Mouse (Mus musculus): ENCODE measurements around the gene Stk11ip. TPM values are rescaled to one million over a fixed set of nuclear protein-coding genes. Genes with fewer than 3 reads are reported as not detected.
A peak's percentile ranks its signal among the peaks of the same experiment; 100 is the strongest.

Gene Stk11ip
- polyA plus RNA-seq, 1 experiment from 2014 or later, result 9.1 TPM

DNA sequence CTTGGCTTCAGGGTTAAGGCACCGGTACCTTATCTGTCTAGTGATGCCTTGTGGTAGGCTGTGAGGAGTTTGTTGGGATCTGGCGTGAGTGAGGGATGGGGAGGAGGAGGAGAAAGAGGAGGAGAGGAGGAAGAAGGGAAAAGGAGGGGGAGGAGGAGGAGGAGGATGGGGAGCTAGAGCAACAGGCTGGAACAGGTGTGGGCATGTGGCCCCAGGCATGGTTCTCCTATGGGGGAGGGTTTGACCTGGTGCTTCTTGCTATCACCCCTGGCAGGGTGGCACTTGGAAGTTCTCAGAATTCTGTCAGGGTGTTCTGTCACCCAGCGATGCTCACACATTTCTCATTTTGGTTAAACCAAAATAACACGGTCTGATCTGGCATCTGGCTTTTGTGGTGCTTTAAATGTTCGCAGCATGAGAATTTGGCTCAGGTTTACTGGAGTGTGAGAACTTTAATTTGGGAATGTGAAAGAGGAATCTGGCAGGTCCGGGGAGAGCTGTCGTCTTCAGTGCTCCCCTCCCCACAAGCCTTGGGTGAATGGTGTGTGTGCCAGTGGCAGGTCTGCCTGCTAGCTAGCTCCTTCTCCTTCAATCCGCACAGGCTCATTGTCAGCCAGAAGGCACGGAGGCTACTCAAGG is 34.9 kb downstream of the Stk11ip start:
- ATAC-seq (replicated peaks; ENCODE audit: insufficient number of reproducible peaks, low FRiP score, low TSS enrichment), result no peak
- WGBS (ENCODE audit: insufficient replicate concordance), result 77% methylated on average over 9 of the region's 9 CpGs
- Histone ChIP-seq H3K4me3 (ENCODE audit: low read depth, low read length) (no peak overlapping the region), H3K36me3 (ENCODE audit: control insufficient read depth, insufficient read depth, low read length) (peaks cover 14% of the 10 kb centered on the region), H3K27ac (ENCODE audit: low read depth, low read length) (no peak overlapping the region), H3K4me1 (ENCODE audit: control insufficient read depth, insufficient read depth, low read length) (peaks cover 17% of the 10 kb centered on the region), H3K4me2 (no peak overlapping the region), H3K9me3 (replicated peaks; ENCODE audit: control insufficient read depth, low read length) (no peaks in the 10 kb centered on the region), H3K9ac (ENCODE audit: low read depth, low read length) (no peak overlapping the region), H3K27me3 (ENCODE audit: control insufficient read depth, insufficient read depth, low read length) (no peaks in the 10 kb centered on the region)

DNA sequence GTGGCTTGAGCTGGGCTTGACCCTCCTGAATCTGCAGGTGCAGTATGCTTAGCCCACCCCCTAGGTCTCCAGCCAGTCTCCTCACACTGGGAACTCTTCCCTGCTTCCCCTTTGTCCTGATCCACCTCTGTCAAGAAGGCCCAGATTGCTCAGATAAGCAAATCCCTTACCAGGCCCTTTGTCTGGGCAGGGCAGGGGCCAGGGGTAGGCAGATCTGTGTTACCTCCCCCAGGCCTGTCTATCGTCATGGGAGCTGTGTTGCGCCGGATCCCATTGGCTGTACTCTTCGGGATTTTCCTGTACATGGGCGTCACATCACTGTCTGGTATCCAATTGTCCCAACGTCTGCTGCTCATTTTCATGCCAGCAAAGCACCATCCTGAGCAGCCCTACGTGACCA is 35.7 kb downstream of the Stk11ip start:
- no peak for ATAC-seq (replicated peaks; ENCODE audit: insufficient number of reproducible peaks, low FRiP score, low TSS enrichment)
- Histone ChIP-seq H3K27me3 (ENCODE audit: control insufficient read depth, insufficient read depth, low read length) (no peaks in the 10 kb centered on the region), H3K9me3 (replicated peaks; ENCODE audit: control insufficient read depth, low read length) (no peaks in the 10 kb centered on the region), H3K4me1 (ENCODE audit: control insufficient read depth, insufficient read depth, low read length) (peaks cover 17% of the 10 kb centered on the region), H3K4me3 (ENCODE audit: low read depth, low read length) (no peak overlapping the region), H3K9ac (ENCODE audit: low read depth, low read length) (no peak overlapping the region), H3K36me3 (ENCODE audit: control insufficient read depth, insufficient read depth, low read length) (peaks cover 12% of the 10 kb centered on the region), H3K27ac (ENCODE audit: low read depth, low read length) (no peak overlapping the region), H3K4me2 (no peak overlapping the region)
- WGBS (ENCODE audit: insufficient replicate concordance), result 88% methylated on average over 7 of the region's 7 CpGs

DNA sequence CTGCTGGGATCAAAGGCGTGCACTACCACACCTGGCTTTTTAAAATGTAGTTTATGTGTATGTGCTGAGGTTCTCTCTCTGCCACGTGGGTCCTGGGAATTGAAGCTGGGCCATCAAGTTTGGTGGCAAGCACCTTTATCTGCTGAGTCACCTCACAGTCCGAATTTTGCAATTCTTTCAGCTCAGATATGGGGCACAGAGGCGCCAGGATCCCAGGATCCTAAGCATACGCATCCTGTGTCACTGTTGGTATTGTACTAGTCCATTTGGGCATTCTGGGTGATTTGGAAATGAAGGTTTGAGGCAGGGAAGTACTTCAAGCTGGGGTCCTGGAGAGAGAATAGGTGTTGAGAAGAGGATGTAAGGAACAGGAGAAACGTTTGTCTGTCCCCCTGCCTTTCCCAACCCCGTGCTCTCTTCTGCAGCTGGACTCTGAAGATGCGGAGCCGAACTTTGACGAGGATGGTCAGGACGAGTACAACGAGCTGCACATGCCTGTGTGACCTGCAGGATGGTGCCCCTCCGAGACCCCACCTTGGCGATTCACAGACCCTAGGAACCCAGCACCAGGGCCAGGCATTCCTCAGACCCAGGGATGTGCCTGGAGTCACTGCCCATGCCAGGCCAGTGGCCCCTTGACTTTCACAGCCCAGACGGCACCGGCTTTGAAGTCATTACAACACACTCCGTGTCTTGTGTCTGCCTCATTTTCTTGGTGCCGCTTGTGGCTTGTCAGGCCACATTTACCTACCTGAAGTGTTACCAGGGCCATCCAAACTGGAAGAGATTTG is 37.3 kb downstream of the Stk11ip start:
- Histone ChIP-seq H3K4me3 (ENCODE audit: low read depth, low read length) (no peak overlapping the region), H3K4me1 (ENCODE audit: control insufficient read depth, insufficient read depth, low read length) (peaks cover 17% of the 10 kb centered on the region), H3K36me3 (ENCODE audit: control insufficient read depth, insufficient read depth, low read length) (peaks cover 8% of the 10 kb centered on the region; the same call in 1 of the 2 replicates), H3K9me3 (replicated peaks; ENCODE audit: control insufficient read depth, low read length) (no peaks in the 10 kb centered on the region), H3K27me3 (ENCODE audit: control insufficient read depth, insufficient read depth, low read length) (no peaks in the 10 kb centered on the region), H3K4me2 (peak overlapping the region; percentile 51), H3K9ac (ENCODE audit: low read depth, low read length) (peak overlapping the region; percentile 53), H3K27ac (ENCODE audit: low read depth, low read length) (peak overlapping the region; percentile 91)
- no peak for ATAC-seq (replicated peaks; ENCODE audit: insufficient number of reproducible peaks, low FRiP score, low TSS enrichment)
- WGBS (ENCODE audit: insufficient replicate concordance), result 75% methylated on average over 18 of the region's 18 CpGs

DNA sequence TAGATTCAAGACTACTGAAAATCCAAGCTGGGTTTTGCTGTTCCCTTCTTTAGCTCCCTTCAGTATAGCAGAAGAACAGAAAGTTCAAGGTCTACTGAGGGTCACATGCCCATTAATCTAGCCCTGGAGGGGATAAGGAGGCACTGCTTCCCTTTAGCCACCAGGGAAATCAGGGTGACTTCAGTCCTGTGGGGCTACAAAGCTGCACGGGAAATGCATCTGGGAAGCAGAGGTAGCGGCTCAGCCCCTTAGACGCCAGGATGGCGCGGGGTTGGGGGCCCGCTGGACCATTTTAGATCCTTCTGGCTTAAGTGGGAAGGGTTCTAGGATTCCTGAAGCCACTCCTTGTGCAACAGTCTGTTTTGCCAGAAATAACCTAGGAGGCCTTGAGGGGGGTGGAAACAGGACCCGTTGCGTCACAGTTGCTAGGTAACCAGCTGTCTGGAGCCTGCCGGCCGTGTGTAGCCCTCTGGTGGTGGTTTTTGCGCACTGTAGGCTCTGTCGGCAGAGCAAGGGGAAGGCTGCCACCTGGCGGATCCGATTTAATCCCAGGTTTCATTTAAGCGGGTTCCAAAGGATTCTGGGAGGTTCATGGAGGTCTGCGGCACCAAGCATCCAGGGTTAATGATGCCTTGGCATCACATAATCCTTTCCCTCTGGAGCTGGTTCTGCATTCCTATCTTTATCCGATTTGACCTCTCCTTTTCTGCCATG is 38.0 kb downstream of the Stk11ip start:
- Histone ChIP-seq H3K36me3 (ENCODE audit: control insufficient read depth, insufficient read depth, low read length) (peaks cover 7% of the 10 kb centered on the region; the same call in 1 of the 2 replicates), H3K27me3 (ENCODE audit: control insufficient read depth, insufficient read depth, low read length) (no peaks in the 10 kb centered on the region), H3K27ac (ENCODE audit: low read depth, low read length) (peak overlapping the region; percentile 91), H3K4me2 (peak overlapping the region; percentile 51), H3K9ac (ENCODE audit: low read depth, low read length) (peak overlapping the region; percentile 53), H3K9me3 (replicated peaks; ENCODE audit: control insufficient read depth, low read length) (no peaks in the 10 kb centered on the region), H3K4me3 (ENCODE audit: low read depth, low read length) (no peak overlapping the region), H3K4me1 (ENCODE audit: control insufficient read depth, insufficient read depth, low read length) (peaks cover 17% of the 10 kb centered on the region)
- ATAC-seq (replicated peaks; ENCODE audit: insufficient number of reproducible peaks, low FRiP score, low TSS enrichment), result peak; percentile 78
- WGBS (ENCODE audit: insufficient replicate concordance), result 6% methylated on average over 17 of the region's 17 CpGs

DNA sequence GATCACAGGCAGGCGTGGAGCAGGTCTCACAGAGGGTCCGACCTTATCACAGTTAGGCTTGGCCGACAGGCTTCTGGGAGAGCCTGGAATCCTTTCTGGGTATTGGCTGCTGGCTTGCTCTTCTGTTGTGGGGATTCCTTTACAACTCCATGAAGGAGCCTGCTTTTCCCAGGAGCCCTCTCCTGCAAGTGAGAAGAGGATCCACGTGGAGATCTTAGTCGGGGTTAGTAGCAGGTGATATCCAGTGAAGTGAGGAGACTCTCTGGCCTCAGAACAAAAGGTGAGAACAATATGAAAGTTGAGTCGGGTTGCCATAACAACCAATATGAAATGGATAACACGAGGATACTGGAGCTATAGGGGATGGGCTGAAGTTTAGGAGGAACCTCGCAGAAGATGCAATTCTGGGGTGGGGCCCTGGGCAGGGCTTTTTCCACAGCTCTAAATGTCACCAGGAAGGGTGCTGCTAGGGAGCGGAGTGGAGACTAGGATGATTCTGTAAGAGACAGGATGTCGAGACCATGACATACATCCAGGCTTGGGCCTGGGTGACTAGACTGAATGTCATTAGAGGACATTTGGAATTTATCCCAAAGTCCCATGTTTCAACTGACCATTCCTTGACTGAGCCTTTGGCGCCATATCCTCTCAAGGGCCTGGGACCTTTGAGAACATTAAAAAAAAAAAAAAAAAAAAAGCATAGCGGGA is 39.0 kb downstream of the Stk11ip start:
- Histone ChIP-seq H3K9ac (ENCODE audit: low read depth, low read length) (no peak overlapping the region), H3K4me2 (no peak overlapping the region)
- WGBS (ENCODE audit: insufficient replicate concordance), result 65% methylated on average over 12 of the region's 12 CpGs

DNA sequence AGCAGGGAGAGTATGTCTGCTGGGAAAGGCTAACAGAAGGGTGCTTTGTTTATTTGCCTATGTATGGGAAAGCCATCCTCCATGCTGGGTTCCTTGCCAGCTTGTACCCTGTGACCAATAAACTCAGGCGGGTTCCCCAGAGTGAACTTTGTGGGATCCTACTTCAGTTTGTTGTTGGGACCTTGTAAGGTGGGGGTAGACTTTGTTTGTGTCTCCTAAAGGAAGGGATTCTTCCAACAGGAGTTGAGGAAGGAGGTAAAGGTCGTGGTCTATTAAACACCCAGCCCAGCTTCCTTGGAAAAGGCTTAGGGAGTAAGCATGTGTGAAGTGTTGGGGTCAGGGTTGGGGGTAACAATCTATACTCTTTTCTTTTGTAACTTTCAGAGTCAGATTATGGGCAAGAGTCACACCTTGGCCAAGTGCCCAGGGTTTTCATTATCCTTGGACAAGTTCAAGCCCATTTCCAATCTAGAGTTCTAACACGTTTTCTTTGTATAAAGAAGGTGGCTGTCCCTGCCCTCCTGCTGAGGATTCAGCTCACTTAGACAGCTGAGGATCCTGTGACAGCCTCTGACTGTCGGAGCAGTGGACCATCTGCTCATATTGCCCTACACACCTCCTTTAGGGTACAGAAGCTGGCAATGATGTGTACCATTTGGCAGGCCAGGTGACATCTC is 40.0 kb downstream of the Stk11ip start:
- Histone ChIP-seq H3K27ac (ENCODE audit: low read depth, low read length) (no peak overlapping the region), H3K4me2 (no peak overlapping the region), H3K4me1 (ENCODE audit: control insufficient read depth, insufficient read depth, low read length) (peaks cover 24% of the 10 kb centered on the region), H3K9me3 (replicated peaks; ENCODE audit: control insufficient read depth, low read length) (no peaks in the 10 kb centered on the region), H3K27me3 (ENCODE audit: control insufficient read depth, insufficient read depth, low read length) (no peaks in the 10 kb centered on the region), H3K4me3 (ENCODE audit: low read depth, low read length) (no peak overlapping the region), H3K9ac (ENCODE audit: low read depth, low read length) (no peak overlapping the region), H3K36me3 (ENCODE audit: control insufficient read depth, insufficient read depth, low read length) (peaks cover 5% of the 10 kb centered on the region; the same call in 1 of the 2 replicates)
- ATAC-seq (replicated peaks; ENCODE audit: insufficient number of reproducible peaks, low FRiP score, low TSS enrichment), result no peak
- WGBS (ENCODE audit: insufficient replicate concordance), result 41% methylated on average over 4 of the region's 4 CpGs

More for the DNA sequence above, 39.0 kb downstream of the Stk11ip start:
- no peak overlapping the region for H3K27ac ChIP-seq (ENCODE audit: low read depth, low read length)
- peaks cover 5% of the 10 kb centered on the region; the same call in 1 of the 2 replicates for H3K36me3 ChIP-seq (ENCODE audit: control insufficient read depth, insufficient read depth, low read length)
- H3K9me3 ChIP-seq (replicated peaks; ENCODE audit: control insufficient read depth, low read length), result no peaks in the 10 kb centered on the region
- H3K27me3 ChIP-seq (ENCODE audit: control insufficient read depth, insufficient read depth, low read length), result no peaks in the 10 kb centered on the region
- no peak overlapping the region for H3K4me3 ChIP-seq (ENCODE audit: low read depth, low read length)
- H3K4me1 ChIP-seq (ENCODE audit: control insufficient read depth, insufficient read depth, low read length), result peaks cover 20% of the 10 kb centered on the region
- ATAC-seq (replicated peaks; ENCODE audit: insufficient number of reproducible peaks, low FRiP score, low TSS enrichment), result no peak

DNA sequence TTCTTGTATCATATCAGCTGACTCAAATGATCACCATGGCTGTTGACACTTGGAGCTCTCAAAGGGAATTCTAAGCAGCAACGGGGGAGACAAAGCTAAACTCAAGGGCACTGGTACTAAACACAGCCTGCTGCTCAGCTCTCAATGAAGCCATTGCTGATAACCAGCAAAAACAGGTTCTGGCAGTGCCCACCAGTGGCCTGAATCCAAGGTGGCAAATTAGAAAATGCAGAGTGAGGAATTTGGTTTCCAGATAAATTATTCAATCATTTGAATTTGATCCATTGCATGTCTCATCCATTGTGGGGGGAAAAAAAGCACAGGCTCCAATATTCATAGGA is 40.5 kb downstream of the Stk11ip start:
- H3K27ac ChIP-seq (ENCODE audit: low read depth, low read length), result no peak overlapping the region
- H3K4me3 ChIP-seq (ENCODE audit: low read depth, low read length), result no peak overlapping the region
- H3K9me3 ChIP-seq (replicated peaks; ENCODE audit: control insufficient read depth, low read length), result no peaks in the 10 kb centered on the region
- 32% methylated on average over 1 of the region's 1 CpGs for WGBS (ENCODE audit: insufficient replicate concordance)
- no peak for ATAC-seq (replicated peaks; ENCODE audit: insufficient number of reproducible peaks, low FRiP score, low TSS enrichment)
- H3K27me3 ChIP-seq (ENCODE audit: control insufficient read depth, insufficient read depth, low read length), result no peaks in the 10 kb centered on the region
- peaks cover 2% of the 10 kb centered on the region; the same call in 1 of the 2 replicates for H3K36me3 ChIP-seq (ENCODE audit: control insufficient read depth, insufficient read depth, low read length)
- peaks cover 23% of the 10 kb centered on the region for H3K4me1 ChIP-seq (ENCODE audit: control insufficient read depth, insufficient read depth, low read length)
- no peak overlapping the region for H3K4me2 ChIP-seq
- H3K9ac ChIP-seq (ENCODE audit: low read depth, low read length), result no peak overlapping the region

DNA sequence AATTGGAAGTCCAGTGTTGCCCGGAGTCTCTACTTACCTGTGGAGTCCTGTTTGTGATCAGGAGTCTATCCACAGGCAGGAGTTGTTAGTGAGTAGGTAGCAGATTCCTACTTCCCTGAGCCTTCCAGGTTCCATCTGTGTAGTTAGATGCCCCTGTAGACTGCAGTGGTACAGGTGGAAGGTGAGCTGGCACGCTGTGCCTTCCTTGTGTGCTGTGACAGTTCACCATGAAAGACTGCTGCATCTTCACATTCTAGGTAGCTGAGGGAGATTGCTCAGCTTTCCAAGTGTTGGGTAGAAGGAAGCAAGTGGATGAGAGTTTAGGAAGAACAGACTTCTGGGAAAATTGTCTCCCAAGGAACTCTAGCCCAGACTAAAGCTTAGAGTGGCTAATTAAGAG is 42.8 kb downstream of the Stk11ip start:
- ATAC-seq (replicated peaks; ENCODE audit: insufficient number of reproducible peaks, low FRiP score, low TSS enrichment), result no peak
- Histone ChIP-seq H3K9ac (ENCODE audit: low read depth, low read length) (no peak overlapping the region), H3K27me3 (ENCODE audit: control insufficient read depth, insufficient read depth, low read length) (no peaks in the 10 kb centered on the region), H3K4me2 (no peak overlapping the region), H3K4me3 (ENCODE audit: low read depth, low read length) (no peak overlapping the region), H3K4me1 (ENCODE audit: control insufficient read depth, insufficient read depth, low read length) (peaks cover 13% of the 10 kb centered on the region), H3K36me3 (ENCODE audit: control insufficient read depth, insufficient read depth, low read length) (no peaks in the 10 kb centered on the region), H3K9me3 (replicated peaks; ENCODE audit: control insufficient read depth, low read length) (no peaks in the 10 kb centered on the region), H3K27ac (ENCODE audit: low read depth, low read length) (no peak overlapping the region)
- WGBS (ENCODE audit: insufficient replicate concordance), result 85% methylated on average over 2 of the region's 2 CpGs

Data from heart, embryonic 11.5 days (tissue).